Mouse (Mus musculus): ENCODE results near the gene 4930558C23Rik. TPM values are rescaled to one million over a fixed set of nuclear protein-coding genes. Genes with fewer than 3 reads are reported as not detected.
"Not testable (repeated sequence)": the region's sequence is repeated elsewhere in the genome, so short reads cannot be mapped to it uniquely, and the experiment has no call there.

The 4930558C23Rik gene
- polyA plus RNA-seq (2012; rRNA removed), result not detected in 2 replicates

DNA sequence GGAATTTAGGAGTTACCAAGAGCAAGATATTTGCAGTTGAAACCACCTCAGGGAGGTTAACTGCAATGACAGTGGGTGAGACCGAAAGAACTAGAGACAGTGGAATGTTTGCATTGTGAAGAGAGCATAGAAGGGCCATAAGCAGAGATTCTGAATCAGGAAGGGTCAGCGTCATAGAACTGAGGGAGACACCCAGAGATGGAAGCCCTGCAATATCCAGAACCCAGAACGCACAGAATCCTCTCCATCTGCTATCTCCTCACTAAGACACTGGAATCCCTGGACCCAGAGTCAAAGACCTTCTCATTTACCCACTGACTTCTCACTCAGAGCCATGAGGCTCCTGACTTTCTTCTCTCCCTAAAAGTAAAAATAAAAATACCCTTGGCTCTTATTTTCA, at the start of gene 4930558C23Rik:
Gene 4930558C23Rik, minus strand, starts transcription at position 101 of the 400 bp plus-strand sequence.
- 85% methylated on average over 3 of the region's 3 CpGs for WGBS
- 0 out of 2 replicates have a peak, but pooled peaks cover 2% of the 10 kb centered on the region for H3K27me3 ChIP-seq (ENCODE audit: control insufficient read depth, insufficient read depth, low read length)
- no peak within 1 kb of the TSS for H3K27ac ChIP-seq (ENCODE audit: insufficient read depth, low read depth, low read length)
- TF ChIP-seq POLR2A (IDR thresholded peaks at IDR 0.05; ENCODE audit: low read depth, low read length) (no peak), CTCF (IDR thresholded peaks at IDR 0.05; ENCODE audit: extremely low read depth, insufficient read length, insufficient replicate concordance, low read depth, low read length) (no peak)
- no peaks in the 10 kb centered on the region for H3K36me3 ChIP-seq (ENCODE audit: control insufficient read depth, insufficient read depth, low read length)
- H3K4me1 ChIP-seq (ENCODE audit: control insufficient read depth, insufficient read depth, insufficient read length, low read length), result no peaks in the 10 kb centered on the region
- no peak within 1 kb of the TSS for H3K4me3 ChIP-seq (ENCODE audit: low read depth, low read length)

- Histone ChIP-seq H3K27me3 (ENCODE audit: control insufficient read depth, insufficient read depth, low read length) (no peaks in the 10 kb centered on the region), H3K27ac (ENCODE audit: insufficient read depth, low read depth, low read length) (no peak overlapping the region), H3K4me3 (ENCODE audit: low read depth, low read length) (no peak overlapping the region), H3K4me1 (ENCODE audit: control insufficient read depth, insufficient read depth, insufficient read length, low read length) (no peaks in the 10 kb centered on the region), H3K36me3 (ENCODE audit: control insufficient read depth, insufficient read depth, low read length) (peaks cover 27% of the 10 kb centered on the region)
- WGBS, result 95% methylated on average over 3 of the region's 3 CpGs
- TF ChIP-seq CTCF (IDR thresholded peaks at IDR 0.05; ENCODE audit: extremely low read depth, insufficient read length, insufficient replicate concordance, low read depth, low read length), result no peak
- TF ChIP-seq POLR2A (IDR thresholded peaks at IDR 0.05; ENCODE audit: low read depth, low read length), result no peak
These were observed 48.3 kb upstream of the 4930558C23Rik start for GRCm38 (mm10) chr3:95450915-95451314.

DNA sequence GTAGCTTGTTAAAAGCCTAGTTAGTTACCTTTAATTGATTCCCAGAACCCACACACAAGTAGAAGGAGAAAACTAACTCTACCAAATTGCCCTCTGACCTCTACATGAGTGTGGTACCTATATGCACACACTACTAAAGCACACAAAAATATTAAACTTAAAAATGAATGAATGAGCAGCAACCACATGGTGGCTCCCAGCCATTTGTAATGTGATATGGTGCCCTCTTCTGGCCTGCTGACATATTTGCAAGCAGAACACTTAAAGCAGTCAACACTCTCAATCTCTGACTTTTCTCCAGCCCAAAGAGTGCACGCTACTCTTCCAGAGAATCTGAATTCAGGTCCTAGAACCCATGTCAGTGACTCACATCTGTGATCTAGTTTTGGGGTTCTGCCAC, 47.8 kb upstream of the 4930558C23Rik start:
- Histone ChIP-seq H3K4me3 (ENCODE audit: low read depth, low read length) (no peak overlapping the region), H3K27me3 (ENCODE audit: control insufficient read depth, insufficient read depth, low read length) (no peaks in the 10 kb centered on the region), H3K36me3 (ENCODE audit: control insufficient read depth, insufficient read depth, low read length) (peaks cover 27% of the 10 kb centered on the region), H3K27ac (ENCODE audit: insufficient read depth, low read depth, low read length) (no peak overlapping the region), H3K4me1 (ENCODE audit: control insufficient read depth, insufficient read depth, insufficient read length, low read length) (no peaks in the 10 kb centered on the region)
- 40% methylated on average over 1 of the region's 1 CpGs for WGBS
- TF ChIP-seq CTCF (IDR thresholded peaks at IDR 0.05; ENCODE audit: extremely low read depth, insufficient read length, insufficient replicate concordance, low read depth, low read length) (no peak), POLR2A (IDR thresholded peaks at IDR 0.05; ENCODE audit: low read depth, low read length) (no peak)

DNA sequence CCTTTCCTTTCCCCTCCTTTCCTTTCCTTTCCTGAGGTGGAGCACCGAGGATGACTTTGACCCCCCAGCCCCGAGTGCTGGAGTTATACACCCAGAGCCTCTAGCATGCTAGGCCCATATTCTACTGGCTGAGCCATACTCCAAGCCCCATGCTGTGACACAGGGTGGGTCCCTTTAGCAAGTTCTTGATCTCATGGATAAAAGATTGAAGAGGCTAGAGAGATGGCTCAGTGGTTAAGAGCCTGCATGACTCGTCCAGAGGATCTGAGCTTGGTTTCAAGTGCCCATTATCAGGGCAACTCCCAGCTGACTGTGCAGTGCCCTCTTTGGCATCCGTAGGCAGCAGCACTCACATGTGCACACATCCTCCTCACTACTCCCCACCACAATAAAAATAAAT, 42.7 kb upstream of the 4930558C23Rik start:
- 67% methylated on average over 4 of the region's 4 CpGs for WGBS
- H3K36me3 ChIP-seq (ENCODE audit: control insufficient read depth, insufficient read depth, low read length), result peaks cover 5% of the 10 kb centered on the region
- no peak for TF ChIP-seq POLR2A (IDR thresholded peaks at IDR 0.05; ENCODE audit: low read depth, low read length)
- TF ChIP-seq CTCF (IDR thresholded peaks at IDR 0.05; ENCODE audit: extremely low read depth, insufficient read length, insufficient replicate concordance, low read depth, low read length), result no peak
- H3K27ac ChIP-seq (ENCODE audit: insufficient read depth, low read depth, low read length), result no peak overlapping the region
- H3K4me3 ChIP-seq (ENCODE audit: low read depth, low read length), result no peak overlapping the region
- H3K27me3 ChIP-seq (ENCODE audit: control insufficient read depth, insufficient read depth, low read length), result no peaks in the 10 kb centered on the region
- H3K4me1 ChIP-seq (ENCODE audit: control insufficient read depth, insufficient read depth, insufficient read length, low read length), result peaks cover 2% of the 10 kb centered on the region; the same call in 1 of the 2 replicates

DNA sequence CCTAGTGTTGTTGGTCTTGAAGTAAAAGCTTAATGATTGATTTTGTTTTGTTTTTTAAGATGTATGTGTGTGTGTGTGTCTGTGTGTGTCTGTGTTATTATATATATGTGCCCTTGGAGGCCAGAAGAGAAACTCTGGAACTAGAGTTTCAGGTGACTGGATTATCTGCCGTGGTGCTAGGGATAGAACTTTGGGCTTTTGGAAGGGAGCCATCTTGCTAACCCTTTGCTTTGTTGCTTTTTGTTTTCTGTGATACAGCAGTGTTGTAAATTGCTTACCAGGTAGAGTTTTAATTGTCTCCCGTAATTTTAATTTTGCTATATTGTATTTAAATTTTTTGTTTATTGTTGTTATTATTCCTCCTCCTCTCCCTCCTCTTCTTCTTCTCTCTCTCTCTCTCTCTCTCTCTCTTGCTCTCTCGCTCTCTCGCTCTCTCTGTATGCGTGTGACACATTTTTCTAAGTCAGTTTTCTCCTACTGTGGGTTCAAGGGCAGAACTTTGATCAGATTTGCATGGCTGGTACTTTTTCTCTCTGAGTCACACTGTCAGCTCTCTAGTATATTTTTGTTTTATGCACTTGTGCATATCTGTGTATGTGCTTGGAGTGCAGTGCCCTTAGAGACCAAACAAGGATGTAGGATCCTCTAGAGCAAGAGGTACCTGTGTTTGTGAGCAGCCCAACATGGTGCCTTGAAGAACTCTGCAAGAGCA, 39.9 kb upstream of the 4930558C23Rik start:
- peaks cover 3% of the 10 kb centered on the region; the same call in 1 of the 2 replicates for H3K36me3 ChIP-seq (ENCODE audit: control insufficient read depth, insufficient read depth, low read length)
- H3K27me3 ChIP-seq (ENCODE audit: control insufficient read depth, insufficient read depth, low read length), result no peaks in the 10 kb centered on the region
- no peak overlapping the region for H3K4me3 ChIP-seq (ENCODE audit: low read depth, low read length)
- peaks cover 2% of the 10 kb centered on the region; the same call in 1 of the 2 replicates for H3K4me1 ChIP-seq (ENCODE audit: control insufficient read depth, insufficient read depth, insufficient read length, low read length)
- TF ChIP-seq CTCF (IDR thresholded peaks at IDR 0.05; ENCODE audit: extremely low read depth, insufficient read length, insufficient replicate concordance, low read depth, low read length) (no peak), POLR2A (IDR thresholded peaks at IDR 0.05; ENCODE audit: low read depth, low read length) (no peak)
- H3K27ac ChIP-seq (ENCODE audit: insufficient read depth, low read depth, low read length), result no peak overlapping the region
- WGBS, result 69% methylated on average over 5 of the region's 5 CpGs

- Histone ChIP-seq H3K27me3 (ENCODE audit: control insufficient read depth, insufficient read depth, low read length) (no peaks in the 10 kb centered on the region), H3K4me3 (ENCODE audit: low read depth, low read length) (no peak overlapping the region), H3K27ac (ENCODE audit: insufficient read depth, low read depth, low read length) (no peak overlapping the region), H3K36me3 (ENCODE audit: control insufficient read depth, insufficient read depth, low read length) (peaks cover 11% of the 10 kb centered on the region; the same call in 1 of the 2 replicates), H3K4me1 (ENCODE audit: control insufficient read depth, insufficient read depth, insufficient read length, low read length) (peaks cover 2% of the 10 kb centered on the region; the same call in 1 of the 2 replicates)
- no peak for TF ChIP-seq POLR2A (IDR thresholded peaks at IDR 0.05; ENCODE audit: low read depth, low read length)
- TF ChIP-seq CTCF (IDR thresholded peaks at IDR 0.05; ENCODE audit: extremely low read depth, insufficient read length, insufficient replicate concordance, low read depth, low read length), result no peak
These were observed 37.0 kb upstream of the 4930558C23Rik start for GRCm38 (mm10) chr3:95439670-95440069.

- H3K36me3 ChIP-seq (ENCODE audit: control insufficient read depth, insufficient read depth, low read length), result peaks cover 11% of the 10 kb centered on the region; the same call in 1 of the 2 replicates
- not testable (repeated sequence) for H3K4me3 ChIP-seq (ENCODE audit: low read depth, low read length); H3K27ac ChIP-seq (ENCODE audit: insufficient read depth, low read depth, low read length); H3K27me3 ChIP-seq (ENCODE audit: control insufficient read depth, insufficient read depth, low read length); H3K4me1 ChIP-seq (ENCODE audit: control insufficient read depth, insufficient read depth, insufficient read length, low read length)
- WGBS, result 96% methylated on average over 4 of the region's 4 CpGs
These were observed 36.0 kb upstream of the 4930558C23Rik start for GRCm38 (mm10) chr3:95438636-95439035.
